Mouse (Mus musculus) granulocyte monocyte progenitor cell, adult 5-6 weeks (primary cell): ENCODE measurements around the gene Ets1. TPM values are rescaled to one million over a fixed set of nuclear protein-coding genes. Genes with fewer than 3 reads are reported as not detected.

Source experiments
- ATAC-seq: replicated peaks from 2 replicates; pipeline ENCODE4 v1.8.0; 2016; ENCODE audit warnings: mild to moderate bottlenecking, moderate TSS enrichment, inconsistent platforms; ENCODE audit not compliant: poor library complexity, severe bottlenecking
- total RNA-seq, 2 experiments: library from RNA; stranded (forward) in 1 of 2; stranded (reverse) in 1 of 2; fragments of 200-712, 200-1000 nt in 1 of 2; fragments of >200 nt in 1 of 2; fragmentation: Nextera tagmentation in 1 of 2; gene quantifications; 2 replicates each; pipeline ENCODE4 v1.2.3; 2014 to 2017

Ets1 gene
- total RNA-seq, 2 experiments from 2014 or later: 3.9 to 8.5 TPM

DNA sequence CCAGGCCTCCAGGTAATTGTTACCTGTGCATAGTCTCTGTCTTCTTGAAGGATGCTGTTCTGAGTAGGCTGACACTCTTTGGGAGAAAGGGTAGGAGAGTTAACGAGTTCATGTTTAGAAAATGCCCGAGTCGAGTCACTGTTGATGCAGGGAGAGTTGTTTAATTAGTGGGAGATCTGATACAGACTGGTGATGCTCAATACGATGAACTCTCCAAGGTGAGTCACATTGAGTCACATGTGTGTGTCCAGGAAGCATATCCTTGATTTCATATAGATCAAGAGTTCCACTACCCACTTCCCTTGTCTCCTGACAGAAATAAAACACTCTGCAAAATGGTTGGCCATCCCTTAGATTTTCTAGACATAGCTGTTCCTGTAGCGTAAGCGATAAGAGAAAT lies 72.5 kb downstream of the Ets1 start:
- no peak for ATAC-seq

DNA sequence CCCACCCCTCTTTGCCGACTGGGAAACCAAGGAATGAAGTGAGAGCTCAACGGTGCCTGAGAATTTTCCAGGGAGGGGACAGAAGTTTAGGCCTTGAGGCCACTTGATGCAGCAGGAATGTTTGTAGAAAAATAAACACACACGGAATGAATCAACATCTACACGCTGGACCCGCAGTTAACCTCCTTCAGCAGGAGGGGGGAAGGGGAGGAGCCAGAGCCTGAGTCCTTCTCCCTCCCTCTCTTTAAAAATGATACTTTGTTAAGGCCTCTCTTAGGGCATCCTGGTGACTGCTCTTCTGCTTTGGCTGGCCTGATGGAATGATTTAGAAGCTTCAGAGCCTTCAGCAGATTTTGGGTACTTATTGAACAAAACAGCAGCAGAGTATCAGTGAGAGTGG lies 73.3 kb downstream of the Ets1 start:
- ATAC-seq: no peak

DNA sequence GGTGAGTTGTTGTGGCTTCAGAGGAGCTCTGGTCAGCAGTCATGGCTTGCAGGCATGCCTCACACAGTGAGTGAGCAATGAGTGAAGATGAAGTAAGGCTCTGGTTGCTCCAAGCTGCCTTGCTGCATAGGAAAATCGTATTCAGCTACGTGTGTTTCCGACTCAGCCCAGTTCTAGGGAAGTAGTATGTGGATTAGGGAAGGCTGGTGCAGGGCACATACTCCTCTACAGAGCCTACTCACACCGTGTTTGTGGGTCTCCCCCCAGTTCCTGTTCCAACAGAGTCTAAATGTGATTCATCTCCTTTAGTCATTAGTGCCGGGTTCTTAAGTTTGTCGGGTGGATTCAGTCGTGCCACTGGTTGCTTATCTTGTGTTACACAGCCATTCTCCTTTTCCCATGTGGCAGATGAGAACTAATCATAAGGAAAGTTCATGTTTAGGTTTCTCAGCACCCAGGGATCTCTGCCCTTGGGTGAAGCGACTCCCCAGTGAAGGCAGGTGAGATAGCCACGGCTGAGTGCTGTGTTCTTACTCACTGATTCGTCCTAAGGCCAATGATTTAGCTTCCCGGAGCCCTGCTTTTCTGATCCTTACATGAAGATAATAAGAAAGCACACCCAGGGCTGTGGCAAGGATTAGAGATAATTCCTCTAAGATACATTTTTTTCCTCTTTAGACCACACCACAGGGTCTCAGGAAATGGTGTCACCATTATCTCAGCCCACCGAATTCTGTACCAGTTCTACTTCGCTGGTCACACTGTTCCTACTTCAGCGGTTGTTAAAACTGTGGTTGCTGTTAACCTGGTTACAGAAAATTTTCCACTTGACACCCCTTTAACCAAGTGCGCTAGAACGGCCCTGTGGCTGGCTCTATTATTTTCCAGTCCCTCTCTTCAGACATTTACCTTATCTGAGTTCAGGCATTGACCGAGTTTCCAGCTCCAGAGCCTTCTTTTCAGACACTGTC lies 74.0 kb downstream of the Ets1 start:
- ATAC-seq: peak; percentile 17

DNA sequence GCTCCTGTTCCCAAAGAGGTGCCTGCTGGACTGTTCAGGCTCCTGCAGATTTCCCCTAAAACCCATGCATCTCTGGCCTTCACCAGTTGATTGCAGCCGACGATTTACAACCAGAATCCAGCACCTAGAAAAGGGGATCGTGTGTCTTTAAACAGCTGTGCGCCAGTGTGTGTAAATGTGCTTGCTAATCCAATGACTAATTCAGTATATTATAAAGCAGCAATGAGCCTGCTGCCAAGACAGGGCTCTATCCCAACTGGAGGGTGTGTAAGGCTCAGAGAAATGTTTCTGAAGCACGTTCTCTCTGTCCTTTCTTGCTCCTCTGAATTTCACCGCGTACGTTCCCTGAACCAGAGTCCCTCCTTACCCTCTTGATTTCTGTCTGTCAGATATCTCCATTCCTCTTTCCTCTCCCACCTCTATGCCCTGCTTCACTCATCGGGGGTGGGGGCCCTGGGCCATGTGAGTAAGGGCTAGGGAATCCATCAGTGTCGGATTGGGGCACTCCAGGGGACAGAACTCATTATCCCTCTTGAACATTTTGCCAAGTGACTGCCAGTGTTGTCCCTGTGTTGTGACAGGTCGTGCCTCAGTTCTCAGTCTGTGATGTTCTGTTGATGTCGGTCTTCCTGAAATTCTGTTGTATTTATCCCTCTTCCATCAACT lies 75.1 kb downstream of the Ets1 start:
- no peak for ATAC-seq

DNA sequence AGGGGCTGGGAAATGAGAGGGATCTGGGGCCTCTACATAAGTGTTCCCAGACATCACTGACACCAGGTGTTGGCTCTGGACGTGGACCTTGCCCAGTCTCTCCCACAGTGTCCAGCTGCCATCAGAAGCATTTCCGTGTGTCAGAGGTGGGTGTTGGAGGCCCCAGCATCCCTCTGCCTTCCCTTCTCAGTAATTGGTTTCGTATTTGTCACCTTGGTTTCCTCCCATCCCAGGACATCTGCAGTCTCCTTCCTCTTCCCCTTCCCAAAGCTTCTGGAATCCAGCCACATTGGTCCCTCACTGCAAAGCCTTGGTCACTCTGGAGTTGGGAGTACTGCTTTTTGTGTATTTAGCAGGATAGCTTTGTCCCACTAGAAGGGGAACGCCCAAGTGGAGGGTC lies 75.7 kb downstream of the Ets1 start:
- ATAC-seq: no peak

DNA sequence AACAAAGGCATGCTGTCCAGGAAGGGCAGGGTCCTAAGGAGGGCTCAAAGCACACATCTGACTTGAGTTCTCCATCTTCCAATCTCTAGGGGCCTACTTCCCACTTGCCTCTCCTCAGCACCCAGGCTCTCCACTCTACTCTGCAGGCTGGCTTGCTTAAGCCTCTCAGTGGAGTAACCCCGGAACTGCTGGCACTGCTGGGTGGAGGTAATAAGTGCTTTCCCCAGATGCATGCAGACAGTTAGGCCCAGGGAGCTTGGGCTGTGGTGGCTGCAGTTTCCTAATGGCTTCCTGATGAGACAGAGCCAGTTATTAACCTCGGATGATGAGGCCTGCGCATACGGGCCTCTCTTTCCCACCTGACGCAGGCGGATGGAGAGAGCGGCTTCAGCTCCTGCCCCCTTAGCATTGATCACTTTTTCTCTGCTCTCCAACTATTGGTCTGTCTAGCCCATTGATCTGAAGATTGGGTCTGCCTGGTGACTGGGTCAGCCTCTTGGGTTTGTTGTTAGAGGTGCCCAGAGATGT lies 76.4 kb downstream of the Ets1 start:
- ATAC-seq: peak; percentile 79

DNA sequence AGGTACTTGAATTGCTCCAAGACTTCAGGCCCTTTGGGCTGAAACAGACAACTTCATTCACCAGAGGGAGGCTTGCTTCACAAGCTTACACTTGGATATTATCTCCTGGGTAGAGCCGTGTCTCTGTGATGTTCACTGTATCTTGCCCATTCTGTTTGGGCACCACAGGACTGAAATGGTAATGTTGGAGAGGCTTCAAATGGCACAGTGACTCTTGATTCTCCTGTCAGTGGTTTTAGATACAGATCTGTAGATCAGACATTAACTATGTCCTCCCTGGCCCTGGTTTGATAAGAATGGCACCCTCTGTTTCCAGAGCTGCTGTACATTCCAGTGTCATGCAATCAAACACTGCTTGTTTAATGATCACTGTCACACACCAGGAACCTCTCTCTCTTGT lies 77.1 kb downstream of the Ets1 start:
- no peak for ATAC-seq

DNA sequence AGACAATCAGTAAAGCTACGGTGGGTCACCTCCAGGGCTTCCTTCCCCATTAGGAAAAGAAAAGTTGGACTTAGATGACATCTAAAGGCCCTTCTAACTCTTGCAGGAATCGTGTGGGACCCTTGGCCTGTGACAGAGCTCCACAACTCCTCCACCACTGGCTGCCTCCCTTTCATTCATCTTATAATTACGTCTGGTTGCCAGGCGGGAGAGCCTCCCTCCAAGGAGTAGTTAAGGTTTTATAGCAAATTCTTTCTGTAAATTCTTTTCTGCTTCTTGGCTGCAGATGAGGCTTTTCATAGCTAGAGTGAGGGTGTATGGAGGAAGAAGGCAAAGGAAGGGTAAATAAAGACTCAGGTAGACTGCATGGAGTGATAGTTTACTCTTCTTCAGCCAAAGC lies 77.8 kb downstream of the Ets1 start:
- no peak for ATAC-seq

DNA sequence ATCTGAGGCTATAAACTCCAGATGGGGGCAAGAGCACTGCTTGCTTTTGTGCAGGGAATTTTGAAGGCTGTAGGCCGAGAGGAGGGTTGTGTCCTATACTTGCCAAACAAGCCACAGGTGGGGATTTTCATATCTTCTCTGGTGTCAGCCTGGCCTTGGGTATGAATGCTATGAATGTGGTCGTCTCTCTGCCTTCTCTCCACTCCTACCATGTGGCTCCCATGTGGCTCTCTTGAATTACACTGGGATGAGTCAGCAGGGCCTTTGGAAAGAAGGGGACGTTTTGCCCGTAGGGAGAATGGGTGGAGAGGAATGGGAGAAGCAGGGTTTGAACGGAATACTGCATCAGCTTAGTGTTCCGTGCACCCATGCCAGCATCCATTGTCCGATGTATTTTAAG lies 78.5 kb downstream of the Ets1 start:
- no peak for ATAC-seq

DNA sequence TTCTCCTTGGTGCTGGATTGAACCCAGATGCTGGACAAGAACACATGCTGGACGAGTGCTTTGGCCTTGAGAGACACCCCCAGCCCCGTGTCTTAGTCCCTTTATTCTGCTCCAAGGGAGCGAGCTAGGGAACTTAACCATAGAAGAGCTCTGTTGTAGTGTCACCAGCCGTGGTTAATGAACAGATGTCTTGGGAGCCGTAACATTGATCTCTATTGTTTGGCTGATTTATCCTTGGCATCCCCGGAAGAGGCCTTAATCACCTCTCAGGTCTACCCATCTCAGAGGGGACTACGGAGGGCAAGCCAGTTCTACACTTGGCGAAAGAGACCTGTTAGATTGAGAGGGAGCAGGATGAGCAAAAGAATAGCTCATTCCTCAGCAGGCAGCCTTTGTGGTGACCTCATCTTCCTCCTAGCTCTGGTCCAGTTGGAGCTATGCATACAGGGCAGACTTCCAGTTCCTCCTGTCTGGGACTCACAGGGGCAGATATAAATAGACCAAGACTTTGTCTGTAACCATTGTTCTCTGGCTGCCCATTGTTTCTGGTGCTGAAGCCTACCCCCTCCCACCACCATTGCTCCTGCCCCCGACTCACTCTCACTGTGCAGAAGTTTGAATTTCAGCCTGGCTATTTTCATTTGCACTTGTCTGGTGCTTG lies 79.9 kb downstream of the Ets1 start:
- no peak for ATAC-seq

DNA sequence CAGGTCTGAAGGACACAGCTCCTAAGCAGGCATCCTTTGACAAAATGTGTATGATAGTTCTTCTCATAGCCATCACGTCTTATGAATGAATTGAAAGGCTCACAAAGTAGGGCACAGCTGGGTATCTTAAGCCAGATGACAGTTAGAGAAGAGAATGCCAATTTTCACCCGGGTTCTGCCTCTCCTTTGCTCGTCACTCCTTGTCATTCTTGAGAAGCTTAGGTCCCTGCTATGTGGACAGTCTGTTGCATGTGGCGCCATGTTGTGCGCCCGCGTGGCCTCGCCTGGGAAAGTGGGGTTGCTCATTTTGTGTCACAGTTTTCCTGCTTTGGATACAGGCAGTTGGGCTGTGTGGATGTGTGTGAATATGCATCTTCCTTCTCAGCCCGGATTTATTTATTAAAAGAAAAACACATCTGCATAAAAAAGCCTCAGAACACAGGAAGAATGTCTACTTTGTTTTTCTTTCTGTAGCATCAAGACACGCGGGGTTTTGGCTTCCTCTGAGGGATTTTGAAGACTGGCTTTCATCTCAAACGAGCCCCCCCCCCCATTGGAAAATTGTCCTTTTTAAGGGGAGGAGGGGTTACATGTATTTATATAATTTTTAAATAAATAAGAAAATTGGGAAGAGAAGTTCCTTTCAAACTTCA lies 81.4 kb downstream of the Ets1 start:
- no peak for ATAC-seq

DNA sequence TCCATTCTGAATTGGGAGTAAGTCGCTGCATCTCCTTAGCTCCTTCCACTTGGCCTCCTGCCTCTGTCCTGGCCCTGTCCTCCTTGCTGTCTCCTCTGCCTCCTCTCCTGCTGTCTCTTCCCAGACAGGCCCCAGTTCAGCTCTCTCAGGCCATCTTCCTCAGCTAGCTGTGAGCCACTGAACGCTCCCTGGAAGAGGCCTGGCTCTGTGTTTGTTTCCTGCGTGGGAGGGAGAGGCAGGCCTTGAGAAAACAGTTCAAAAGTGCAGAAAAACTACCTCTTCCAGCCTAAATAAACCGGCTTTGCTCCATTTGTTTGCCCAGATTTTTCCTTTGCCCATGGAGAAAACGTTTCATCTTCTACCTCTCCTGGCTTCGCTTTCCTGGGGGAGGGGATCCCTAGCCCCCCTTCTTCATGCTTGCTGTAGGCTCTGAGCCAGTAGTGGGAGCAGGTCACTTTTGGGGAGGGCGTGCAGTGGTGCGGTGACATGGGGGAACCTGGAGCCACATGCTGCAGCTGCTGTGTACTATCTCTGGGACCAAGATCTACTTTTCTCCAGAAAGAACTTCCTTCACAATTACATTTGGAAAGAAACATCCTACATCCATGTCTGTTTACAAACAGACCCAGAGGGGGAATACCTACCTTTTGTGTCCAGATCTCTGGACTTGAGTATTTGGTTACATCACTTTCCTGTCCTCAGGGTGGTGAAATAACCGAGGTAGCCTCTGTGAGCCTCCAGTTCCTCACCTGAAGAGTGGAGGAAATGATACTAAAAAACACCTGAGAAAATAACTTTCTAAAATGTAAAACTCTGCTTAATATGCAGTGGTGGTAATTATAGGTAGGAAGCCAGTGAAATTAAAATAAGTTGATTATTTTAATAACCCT lies 82.2 kb downstream of the Ets1 start:
- no peak for ATAC-seq

DNA sequence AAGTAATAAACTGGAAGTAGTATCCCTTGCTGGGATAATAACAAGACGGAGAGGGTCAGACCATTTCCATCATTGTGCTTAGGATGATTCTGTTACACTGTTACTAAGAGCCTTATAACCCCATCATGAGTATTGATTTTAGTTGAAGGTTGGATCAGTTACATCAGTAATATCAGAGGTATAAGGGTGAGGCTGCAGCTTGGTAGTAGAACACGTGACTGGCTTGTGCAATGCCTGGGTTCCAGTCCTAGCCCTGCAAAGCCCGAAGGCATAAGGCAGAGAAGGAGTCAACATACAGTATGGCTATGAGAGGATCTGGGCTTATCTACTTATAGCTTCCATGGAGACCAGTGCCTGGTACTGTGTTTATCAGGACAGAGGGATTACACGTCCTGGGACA lies 82.8 kb downstream of the Ets1 start:
- ATAC-seq: no peak

DNA sequence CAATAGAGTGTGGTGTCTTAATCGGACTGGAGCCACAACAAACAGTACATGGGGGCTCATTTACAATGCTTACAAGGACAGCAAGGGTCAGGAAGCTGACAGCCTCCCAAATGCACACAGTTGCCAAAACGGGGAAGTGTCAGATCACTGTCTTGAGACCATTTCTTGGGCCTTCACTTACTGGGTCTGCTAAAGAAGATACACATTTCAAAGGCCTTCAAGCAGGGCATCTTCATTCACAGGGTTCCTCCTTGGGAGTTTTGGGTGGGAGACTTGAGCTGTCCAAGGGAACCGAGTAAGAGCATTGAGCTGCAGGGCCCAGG lies 83.9 kb downstream of the Ets1 start:
- peak; percentile 36; the same call in 1 of the 2 replicates for ATAC-seq

DNA sequence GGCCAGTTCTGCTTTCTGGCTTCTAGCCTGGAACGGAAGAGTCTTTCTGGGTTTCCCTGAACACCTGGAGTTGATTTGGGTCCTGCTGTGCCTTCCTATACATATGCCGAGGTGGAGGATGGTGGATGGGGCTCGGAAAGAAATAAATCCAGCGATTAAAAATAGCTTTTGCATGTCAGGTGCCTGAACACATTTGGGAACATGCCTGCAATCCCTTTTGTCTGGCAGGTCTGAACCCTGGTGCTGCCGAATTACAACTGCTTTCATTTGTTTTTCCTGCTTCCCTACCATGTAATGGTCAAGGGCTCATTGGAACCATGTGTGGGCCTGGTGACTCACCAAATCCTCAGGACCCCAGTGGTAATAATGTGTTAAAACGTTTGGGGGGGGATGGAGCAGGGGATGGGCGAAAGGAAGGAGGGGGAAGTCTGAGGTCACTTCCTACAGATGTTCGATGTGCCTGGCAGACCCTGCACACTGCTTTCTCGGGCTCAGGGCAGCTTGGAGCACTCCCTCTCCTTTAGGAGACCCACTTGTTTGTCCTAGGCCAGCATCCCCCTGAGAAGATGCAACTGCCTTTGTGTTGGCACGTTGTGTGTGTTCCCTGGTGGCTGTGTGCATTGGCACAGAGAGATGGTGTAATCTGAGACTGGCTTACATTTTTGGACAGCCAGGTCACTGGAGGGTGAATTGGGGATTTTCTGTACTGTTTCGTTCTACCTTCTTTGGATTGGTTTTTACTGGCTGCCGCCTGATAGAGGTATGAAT lies 84.4 kb downstream of the Ets1 start:
- peak; percentile 64 for ATAC-seq

DNA sequence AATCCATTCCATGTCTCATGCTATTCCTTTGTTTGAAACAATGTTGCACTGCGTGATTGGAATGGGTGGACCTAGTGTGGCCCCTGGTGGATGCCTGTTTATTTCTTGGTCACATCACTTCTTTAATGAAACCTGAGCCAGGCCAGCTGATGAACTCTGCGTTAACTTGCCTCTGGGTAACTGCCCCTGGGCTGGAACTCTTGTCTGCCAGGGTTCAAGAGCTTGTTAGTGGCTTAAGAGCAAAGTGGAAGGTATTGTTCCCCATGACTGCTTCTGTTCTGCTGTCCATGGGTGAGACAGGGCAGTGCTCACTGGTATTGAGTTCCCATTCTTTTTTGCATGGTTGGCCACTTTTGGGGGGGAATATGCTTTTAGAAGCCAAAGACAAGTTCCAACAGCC lies 85.1 kb downstream of the Ets1 start:
- ATAC-seq: no peak

DNA sequence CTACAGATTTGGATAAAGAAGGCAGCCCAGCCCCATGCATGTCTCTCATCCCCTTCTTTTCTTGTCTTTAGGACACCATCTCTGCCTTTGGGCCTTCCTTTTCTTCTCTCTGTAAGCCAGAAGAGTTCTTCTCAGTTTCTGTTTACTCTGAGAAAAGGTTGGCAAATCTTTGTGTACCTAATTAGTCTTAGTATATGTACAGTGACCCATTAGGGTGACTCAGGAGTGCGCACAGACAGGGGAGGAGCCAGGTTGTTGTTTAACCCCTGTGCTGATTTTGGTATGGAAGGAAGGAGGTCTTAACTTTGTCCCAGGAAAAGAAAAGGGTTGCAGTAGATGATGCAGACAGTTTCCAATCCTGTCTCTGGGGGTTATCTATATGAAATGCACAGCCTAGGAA lies 86.2 kb downstream of the Ets1 start:
- no peak for ATAC-seq

DNA sequence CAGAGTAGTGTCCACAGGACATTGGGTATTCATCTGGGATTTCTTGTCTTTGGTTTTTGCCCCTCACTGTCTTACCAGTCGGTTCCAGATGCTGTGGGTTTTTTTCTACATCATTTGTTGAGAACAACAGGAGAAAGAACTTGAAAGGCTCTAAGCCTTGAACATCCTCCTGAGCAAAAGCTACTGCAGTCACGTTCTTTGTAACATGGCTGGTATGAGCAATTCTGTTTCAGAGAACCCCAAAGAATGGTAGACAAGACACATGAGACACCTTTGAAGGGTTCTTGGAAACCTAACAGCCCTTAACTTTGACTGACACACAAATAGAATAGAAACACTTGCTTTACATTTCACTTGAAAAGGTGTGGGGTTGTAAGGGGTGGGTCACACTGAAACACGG lies 86.9 kb downstream of the Ets1 start:
- no peak for ATAC-seq
